Mouse (Mus musculus): ENCODE measurements around the gene Nsmce1.

The Nsmce1 gene

DNA sequence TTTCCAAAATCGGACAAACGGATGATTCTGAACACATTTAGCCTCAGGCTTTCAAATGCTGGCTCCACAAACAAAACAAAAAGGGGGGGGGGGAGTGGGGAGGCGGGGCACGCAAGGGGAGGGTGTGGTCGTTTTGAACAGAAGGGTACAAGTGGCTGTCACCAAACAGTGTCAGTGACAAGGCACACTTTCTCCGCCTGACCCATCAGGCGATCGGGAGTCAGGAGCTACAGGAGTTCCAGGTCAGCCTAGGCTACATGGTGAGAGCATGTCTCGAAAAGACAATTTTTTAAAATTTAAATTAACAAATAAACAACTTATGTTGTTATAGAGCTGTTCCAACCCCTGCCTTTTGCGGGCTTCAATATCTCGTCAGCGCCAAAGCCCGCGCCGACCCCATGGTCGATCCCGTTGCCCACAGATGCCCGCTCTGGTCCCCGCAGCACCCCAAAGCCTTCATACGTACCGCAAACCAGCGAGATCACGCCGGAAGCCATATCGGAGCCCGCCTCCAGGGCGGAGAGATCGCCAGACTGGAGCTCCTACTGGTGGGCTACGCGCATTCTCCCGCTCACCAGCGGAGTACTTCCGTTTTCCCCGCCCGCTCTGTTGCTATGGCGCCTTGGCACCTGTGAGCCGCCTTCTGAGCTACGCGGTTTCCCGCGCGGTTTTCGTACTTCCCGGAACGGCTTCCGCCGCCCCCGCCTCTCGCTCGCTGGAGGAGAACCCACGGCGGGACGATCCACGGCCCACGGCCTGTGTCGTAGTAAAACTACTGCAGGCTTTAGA, at the start of gene Nsmce1:
Nsmce1 (minus strand) TSS at position 650 of the 789 bp plus-strand sequence.
- peak; percentile 97 for DNase-seq

GRCm38 (mm10) chr7:125541026-125541425, 49.6 kb upstream of the Nsmce1 start:
- peak in 1 of 2 experiments; percentile 27 for DNase-seq

DNA sequence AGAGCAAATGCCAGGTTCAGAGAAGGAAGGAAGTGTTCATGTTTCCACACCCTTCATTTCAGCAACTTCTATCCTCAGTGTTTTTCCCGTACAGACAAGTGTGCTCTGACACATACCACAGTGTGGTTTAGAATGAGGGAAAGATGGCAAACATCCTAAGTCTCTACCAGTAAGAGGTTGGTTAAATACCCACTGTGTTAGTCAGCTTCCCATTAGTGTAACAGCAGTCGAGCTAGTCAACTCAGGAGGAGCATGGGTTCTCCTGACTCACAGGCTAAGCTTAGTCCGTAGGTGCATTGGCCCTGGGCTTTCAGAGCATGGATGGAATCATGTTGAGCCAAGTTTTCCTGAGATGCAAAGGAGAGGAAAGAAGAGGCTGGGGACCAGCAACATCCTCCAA, 48.0 kb upstream of the Nsmce1 start:
- DNase-seq: no peak

DNA sequence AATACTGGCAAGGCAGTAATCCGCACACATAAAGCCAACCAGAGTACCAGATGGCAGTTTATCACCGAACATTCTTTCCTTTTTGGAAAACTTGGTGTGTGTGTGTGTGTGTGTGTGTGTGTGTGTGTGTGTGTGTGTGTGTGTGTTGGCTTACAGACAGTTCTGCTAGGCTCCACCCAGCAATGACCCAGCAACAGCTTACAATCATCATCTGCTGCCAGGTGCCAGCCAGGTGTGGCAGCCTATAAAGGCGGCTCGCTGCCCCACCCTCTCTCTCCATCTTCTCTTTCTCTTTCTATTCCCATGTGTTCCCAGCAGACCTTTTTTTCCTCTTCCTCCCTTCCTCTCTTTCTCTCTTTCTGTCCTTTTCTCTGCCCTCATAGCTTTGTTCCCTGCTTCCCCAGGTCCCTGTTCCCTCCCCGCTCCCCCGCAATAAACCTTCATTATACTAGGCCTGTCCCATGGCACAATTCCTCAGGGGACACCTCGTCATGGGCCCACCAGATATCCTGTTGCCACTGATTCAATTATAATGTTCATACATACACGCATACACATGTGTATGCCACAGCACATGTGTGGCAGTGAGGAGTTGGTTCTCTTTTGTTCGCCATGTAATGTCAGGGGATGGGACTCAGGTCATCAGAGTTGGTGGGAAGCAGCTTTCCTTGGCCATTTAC, 36.6 kb upstream of the Nsmce1 start:
- DNase-seq: no peak

DNA sequence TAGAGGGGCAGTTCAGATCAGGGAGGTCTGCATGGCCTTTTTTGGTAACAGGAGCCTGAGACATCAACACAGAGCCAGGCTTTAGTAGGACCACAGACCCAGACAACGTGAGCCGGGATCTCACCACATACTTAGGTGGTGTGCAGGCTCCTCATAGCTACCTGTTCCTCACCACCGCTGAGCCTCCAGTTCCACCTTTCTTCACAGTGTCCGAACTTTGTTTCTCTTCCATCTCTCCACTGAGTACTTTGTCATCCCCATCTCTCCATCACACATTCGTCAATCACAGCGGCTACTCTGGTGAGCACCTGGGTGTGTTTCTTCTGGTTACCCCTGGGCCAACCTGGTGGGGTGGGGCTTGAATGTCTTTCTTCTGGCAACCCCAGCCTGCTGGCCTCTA, 35.8 kb upstream of the Nsmce1 start:
- DNase-seq: no peak

- no peak for DNase-seq
Observed at GRCm38 (mm10) chr7:125523051-125523450, 31.7 kb upstream of the Nsmce1 start.

DNA sequence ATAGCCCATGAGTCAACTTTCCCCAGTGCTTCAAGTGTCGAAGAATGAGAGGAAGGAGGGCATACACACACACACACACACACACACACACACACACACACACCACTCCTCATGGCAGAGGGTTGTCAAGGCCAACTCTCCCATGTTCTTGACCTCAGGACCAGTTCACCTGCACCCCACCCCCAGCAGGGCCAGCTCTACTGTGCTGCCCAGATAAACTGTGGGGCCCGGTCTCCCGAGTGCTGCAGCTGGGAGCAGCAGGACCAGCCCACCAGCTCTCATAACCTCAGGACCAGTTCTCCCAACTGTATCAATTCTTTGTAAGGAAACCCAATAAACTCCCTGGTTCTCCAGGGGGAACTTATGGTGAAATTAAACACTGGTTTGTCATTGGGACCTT, 28.3 kb upstream of the Nsmce1 start:
- no peak for DNase-seq

DNA sequence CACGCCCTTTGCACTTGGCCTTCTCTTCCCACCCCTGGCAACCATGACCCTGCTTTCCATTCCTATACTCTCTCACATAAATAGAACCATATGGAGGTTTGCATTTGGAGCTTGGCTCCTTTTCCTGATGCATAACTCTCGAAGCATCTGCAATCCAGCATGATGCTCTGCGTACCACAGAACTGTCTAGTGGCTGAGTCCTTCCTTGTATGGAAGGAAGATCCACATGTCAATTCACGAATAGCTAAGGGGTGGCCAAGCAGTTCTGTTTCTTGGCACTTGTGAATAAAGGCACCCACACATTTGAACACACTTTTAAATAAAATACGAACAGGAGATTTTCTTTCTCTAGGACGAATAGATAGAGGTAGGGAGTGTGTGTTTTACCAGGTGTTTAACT, 26.1 kb upstream of the Nsmce1 start:
- no peak for DNase-seq

DNA sequence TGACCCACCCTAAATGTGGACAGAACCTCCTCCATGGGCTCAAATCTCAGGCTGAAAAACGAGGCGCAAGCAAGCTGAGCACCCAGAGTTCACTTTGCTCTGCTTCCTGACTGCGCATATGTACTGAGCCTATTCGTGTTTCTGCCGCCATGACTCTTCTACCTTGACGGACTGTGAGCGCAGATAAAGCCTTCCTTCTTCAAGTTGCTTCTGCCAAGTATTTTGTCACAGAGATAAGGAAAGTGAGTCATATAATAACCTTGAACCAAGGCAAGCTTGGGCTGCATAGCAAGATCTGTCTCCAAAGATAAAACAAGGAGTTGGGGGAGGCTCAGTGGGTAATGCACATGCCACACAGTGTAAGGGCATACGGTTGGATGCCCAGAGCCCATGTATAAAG, 25.3 kb upstream of the Nsmce1 start:
- no peak for DNase-seq

DNA sequence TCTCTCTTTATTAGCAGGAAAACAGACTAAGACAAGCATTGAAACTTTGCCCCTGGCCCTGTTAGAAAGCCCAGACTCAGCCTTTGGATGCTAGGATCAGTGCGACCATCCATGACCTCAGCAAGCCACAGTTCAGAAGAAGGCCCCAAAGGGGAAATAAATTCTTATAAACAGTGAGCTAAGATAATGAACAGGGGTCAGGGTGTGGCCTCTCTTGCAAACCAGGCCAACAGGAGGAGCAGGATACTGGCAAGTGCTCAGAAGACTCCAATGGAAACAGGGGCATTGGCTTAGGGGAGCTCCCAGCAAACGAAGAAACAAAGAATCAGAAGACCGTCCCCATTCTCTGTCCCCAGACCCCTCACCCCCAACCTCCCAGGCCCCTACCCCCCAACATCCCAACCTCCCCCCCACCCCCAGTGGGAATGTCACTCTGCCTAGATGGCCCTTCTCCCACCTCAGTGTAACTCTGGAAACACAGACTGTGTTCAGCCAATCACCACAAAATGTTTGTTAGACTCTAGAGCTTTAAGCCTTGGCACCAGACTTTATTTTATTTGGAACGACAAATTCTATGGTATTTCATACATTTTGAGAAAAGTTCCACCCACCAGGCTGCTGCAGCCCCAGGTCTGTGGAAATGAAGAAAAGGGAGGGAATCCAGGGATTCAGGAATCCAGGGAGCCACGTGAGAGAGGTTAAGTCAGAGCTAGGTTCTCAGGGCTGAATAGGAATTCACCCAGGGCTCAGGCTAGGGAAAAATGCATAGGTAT, 23.9 kb upstream of the Nsmce1 start:
- no peak for DNase-seq

DNA sequence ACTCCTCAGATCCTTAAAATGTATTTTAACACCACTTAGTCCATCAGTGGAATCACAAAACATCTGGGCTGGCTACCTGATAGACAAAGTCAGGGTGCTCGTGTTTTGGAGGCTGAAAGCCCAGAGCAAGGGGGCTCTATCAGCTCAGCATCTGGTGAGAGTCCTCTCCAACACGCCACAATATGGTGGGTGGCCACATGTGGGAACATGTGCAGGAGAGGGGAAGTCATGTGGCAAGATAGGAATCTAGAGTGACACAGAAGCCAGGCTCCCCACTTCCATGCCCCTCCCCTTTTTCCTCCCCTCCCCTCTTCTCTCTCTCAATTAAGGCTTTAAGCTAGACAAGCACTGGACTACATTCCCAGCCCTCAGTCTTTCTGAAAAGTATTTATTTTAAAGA, 20.5 kb upstream of the Nsmce1 start:
- no peak for DNase-seq

- DNase-seq: no peak
Observed at GRCm38 (mm10) chr7:125511432-125511831, 20.0 kb upstream of the Nsmce1 start.

DNA sequence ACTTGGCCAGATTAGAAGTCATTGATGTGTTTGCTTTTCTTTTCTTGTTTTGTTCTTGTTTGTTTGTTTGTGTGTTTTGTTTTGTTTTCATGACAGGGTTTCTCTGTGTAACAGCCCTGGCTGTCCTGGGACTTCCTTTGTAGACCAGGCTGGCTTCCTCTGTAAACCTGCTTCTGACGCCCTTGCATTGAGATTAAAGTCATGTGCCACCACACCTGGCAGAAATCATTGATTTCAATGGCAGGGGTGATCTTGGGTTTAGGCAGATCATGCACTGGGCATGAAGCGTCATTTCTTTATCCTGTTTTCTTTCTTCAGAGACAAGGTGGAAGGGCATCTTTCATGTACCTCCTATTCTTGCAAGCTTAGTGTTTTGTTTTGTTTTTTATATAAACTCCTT, 15.9 kb upstream of the Nsmce1 start:
- DNase-seq: no peak

DNA sequence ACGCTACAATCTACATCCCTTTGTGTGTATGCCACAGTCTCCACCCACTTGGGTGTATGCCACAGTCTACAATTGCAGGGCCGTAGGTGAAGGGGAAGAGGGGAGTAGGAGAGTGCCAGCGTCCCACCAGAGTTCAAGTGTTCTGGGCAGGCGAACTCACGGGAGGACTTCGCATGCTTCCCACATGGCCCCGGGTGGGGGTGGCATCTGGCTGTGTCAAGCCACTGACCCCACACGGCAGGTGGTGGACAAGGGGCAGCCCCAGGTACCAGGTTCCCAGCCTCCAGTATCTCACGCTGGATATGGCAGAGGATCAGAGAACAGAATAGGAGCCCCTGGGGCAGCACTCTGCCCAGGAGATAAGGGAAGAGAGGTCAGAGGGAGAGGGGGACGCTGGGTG, 14.2 kb upstream of the Nsmce1 start:
- DNase-seq: no peak

- DNase-seq: no peak
Observed at GRCm38 (mm10) chr7:125504618-125505017, 13.2 kb upstream of the Nsmce1 start.

- DNase-seq: no peak
Observed at GRCm38 (mm10) chr7:125503374-125504092, 12.1 kb upstream of the Nsmce1 start.

- DNase-seq: no peak
Observed at GRCm38 (mm10) chr7:125500879-125501278, 9.5 kb upstream of the Nsmce1 start.

GRCm38 (mm10) chr7:125499927-125500868, 8.8 kb upstream of the Nsmce1 start:
- DNase-seq: no peak

GRCm38 (mm10) chr7:125495864-125496440, 4.6 kb upstream of the Nsmce1 start:
- no peak for DNase-seq

GRCm38 (mm10) chr7:125492551-125492950, 1.2 kb upstream of the Nsmce1 start:
- no peak for DNase-seq

- DNase-seq: no peak
Observed at GRCm38 (mm10) chr7:125491760-125492159, 364 bp upstream of the Nsmce1 start.
